Comparison of ENCODE assay signal across 14 mouse cellular contexts in the genomic region with DNA sequence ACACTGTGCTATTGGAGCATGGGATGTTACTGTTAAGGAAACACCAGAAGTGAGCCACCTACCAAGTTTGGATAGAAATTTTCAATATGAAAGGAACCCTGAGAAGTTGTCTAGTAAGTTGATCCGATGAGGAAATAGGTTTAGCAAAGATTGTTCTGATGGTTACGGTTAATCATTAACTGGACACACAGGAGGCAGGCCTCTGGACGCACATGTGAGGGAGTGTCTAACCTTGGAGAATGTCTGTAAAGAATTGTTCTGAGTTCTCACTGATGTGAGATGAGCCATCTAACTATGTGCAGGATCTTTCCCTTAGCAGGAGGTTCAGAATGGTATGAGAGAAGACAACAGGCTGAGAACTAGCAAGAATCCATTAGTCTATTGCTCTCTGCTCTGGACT.
"Had no signal": no experiment of that assay in that cellular context is flagged by ENCODE, and none has a peak within 500 bp of the region (broad histone marks: within the 10 kb centered on the region; RNA-seq: fewer than 3 reads in every experiment).

No protein-coding gene starts in this region.

- H3K27me3 ChIP-seq: midbrain, embryonic 12.5 days; neural tube, embryonic 12.5 days; stomach, embryonic 15.5 days had no signal

- H3K4me1 ChIP-seq: midbrain, embryonic 10.5 days; midbrain, embryonic 12.5 days; neural tube, embryonic 12.5 days; stomach, embryonic 15.5 days had no signal

- H3K9ac ChIP-seq: lung, embryonic 14.5 days; midbrain, embryonic 12.5 days; neural tube, embryonic 12.5 days; stomach, embryonic 15.5 days had no signal

- H3K9me3 ChIP-seq: midbrain, embryonic 10.5 days; midbrain, embryonic 12.5 days; neural tube, embryonic 12.5 days; stomach, embryonic 15.5 days had no signal

- H3K4me3 ChIP-seq: midbrain, embryonic 10.5 days; midbrain, embryonic 12.5 days; neural tube, embryonic 12.5 days; stomach, embryonic 15.5 days had no signal

- H3K36me3 ChIP-seq: midbrain, embryonic 10.5 days; midbrain, embryonic 12.5 days; neural tube, embryonic 12.5 days; stomach, embryonic 15.5 days had no signal

- H3K4me2 ChIP-seq: lung, embryonic 14.5 days; midbrain, embryonic 12.5 days; neural tube, embryonic 12.5 days; stomach, embryonic 15.5 days had no signal

- DNase-seq: lung, adult 18-20 months; lung, embryonic 14.5 days; lung, postnatal 10 days; lung, postnatal 4 days; midbrain, embryonic 14.5 days; right cerebral cortex, postnatal 14 days; thymus, adult 2 months; thymus, postnatal 25 days; thymus, postnatal 4 days had no signal

- H3K27ac ChIP-seq: midbrain, embryonic 10.5 days; midbrain, embryonic 12.5 days; neural tube, embryonic 12.5 days; stomach, embryonic 15.5 days; stomach, postnatal 0 days had no signal
